Mouse (Mus musculus) G1E (cell line): ENCODE results near the gene Mgll.

ENCODE experiments used
- CTCF ChIP-seq: IDR thresholded peaks from 2 replicates; pipeline ENCODE4 v1.5.1; 2012; ENCODE audit warnings: low read depth, low read length, inconsistent platforms, mixed read lengths
- GATA1 ChIP-seq: IDR thresholded peaks from 2 replicates; pipeline ENCODE4 v1.6.1; 2012; ENCODE audit warnings: borderline replicate concordance, low read length, inconsistent platforms, mixed read lengths
- TAL1 ChIP-seq: conservative IDR thresholded peaks from 2 replicates; pipeline ENCODE4 v1.6.1; 2012; ENCODE audit warnings: low read depth, low read length, inconsistent platforms, mixed read lengths

DNA sequence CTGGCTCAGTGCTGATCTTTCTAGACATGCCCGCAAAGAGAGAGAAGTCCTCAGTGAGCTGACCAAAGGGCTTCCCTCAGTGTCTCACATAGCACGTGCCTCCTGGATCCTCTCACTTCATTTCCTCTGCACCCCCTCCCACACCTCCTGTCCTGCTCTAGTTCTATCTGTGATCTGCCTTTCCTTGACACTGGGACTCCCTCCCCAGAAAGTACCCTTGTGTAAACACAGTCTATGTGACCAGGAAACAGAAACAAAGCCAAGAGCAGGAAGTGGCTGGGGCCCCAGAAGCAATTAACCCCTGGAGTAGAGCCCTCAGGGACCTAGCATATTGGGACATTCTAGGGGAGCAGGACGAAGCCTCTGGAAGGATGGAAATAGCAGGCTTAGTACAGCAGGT, 96.6 kb downstream of the Mgll start:
- no peak for TF ChIP-seq CTCF
- TF ChIP-seq TAL1: no peak
- no peak for TF ChIP-seq GATA1
